Mouse (Mus musculus) urinary bladder, postnatal 10 days (tissue): ENCODE results near the gene Diaph3.

Experiments used
- DNase-seq: peaks from one replicate; pipeline ENCODE4 v3.0.0; 2022; ENCODE audit warnings: low spot score

Diaph3 gene

GRCm38 (mm10) chr14:87083911-87084310, 57.1 kb downstream of the Diaph3 start:
- DNase-seq: no peak

- no peak for DNase-seq
Observed at GRCm38 (mm10) chr14:87079725-87080124, 61.3 kb downstream of the Diaph3 start.

- DNase-seq: no peak
Observed at GRCm38 (mm10) chr14:87075021-87075531, 66.0 kb downstream of the Diaph3 start.

GRCm38 (mm10) chr14:87064281-87064680, 76.8 kb downstream of the Diaph3 start:
- no peak for DNase-seq

GRCm38 (mm10) chr14:87056169-87056568, 84.9 kb downstream of the Diaph3 start:
- no peak for DNase-seq

GRCm38 (mm10) chr14:87051187-87051586, 89.8 kb downstream of the Diaph3 start:
- DNase-seq: no peak

GRCm38 (mm10) chr14:87044401-87044806, 96.6 kb downstream of the Diaph3 start:
- no peak for DNase-seq

GRCm38 (mm10) chr14:87020240-87020639, 120.8 kb downstream of the Diaph3 start:
- no peak for DNase-seq

GRCm38 (mm10) chr14:87019687-87020086, 121.3 kb downstream of the Diaph3 start:
- no peak for DNase-seq

- DNase-seq: no peak
Observed at GRCm38 (mm10) chr14:86997318-86997717, 143.7 kb downstream of the Diaph3 start.

GRCm38 (mm10) chr14:86951169-86951568, 189.9 kb downstream of the Diaph3 start:
- DNase-seq: no peak

GRCm38 (mm10) chr14:86937953-86938352, 203.1 kb downstream of the Diaph3 start:
- DNase-seq: no peak

GRCm38 (mm10) chr14:86936424-86936823, 204.6 kb downstream of the Diaph3 start:
- DNase-seq: no peak

GRCm38 (mm10) chr14:86930763-86931162, 210.3 kb downstream of the Diaph3 start:
- DNase-seq: no peak

- no peak for DNase-seq
Observed at GRCm38 (mm10) chr14:86926827-86927226, 214.2 kb downstream of the Diaph3 start.

GRCm38 (mm10) chr14:86898898-86899297, 242.1 kb downstream of the Diaph3 start:
- no peak for DNase-seq

- DNase-seq: no peak
Observed at GRCm38 (mm10) chr14:86889070-86889804, 251.8 kb downstream of the Diaph3 start.

GRCm38 (mm10) chr14:86885417-86886098, 255.5 kb downstream of the Diaph3 start:
- DNase-seq: no peak

- DNase-seq: no peak
Observed at GRCm38 (mm10) chr14:86869536-86869935, 271.5 kb downstream of the Diaph3 start.

GRCm38 (mm10) chr14:86867143-86867542, 273.9 kb downstream of the Diaph3 start:
- DNase-seq: no peak

GRCm38 (mm10) chr14:86864053-86864452, 277.0 kb downstream of the Diaph3 start:
- no peak for DNase-seq

GRCm38 (mm10) chr14:86861277-86861946, 279.6 kb downstream of the Diaph3 start:
- DNase-seq: no peak
